Mouse (Mus musculus) bone marrow, adult 2 months (tissue): ENCODE data around the gene Grb10. TPM values are rescaled to one million over a fixed set of nuclear protein-coding genes. Genes with fewer than 3 reads are reported as not detected.

Experiments
- H3K27ac ChIP-seq: fragments of 200-500 bp; 2 replicates; pipeline ENCODE4 v1.5.1; 2012; ENCODE audit warnings: low read depth, mild to moderate bottlenecking, control low read depth, inconsistent platforms, low read length; ENCODE audit not compliant: control insufficient read depth, poor library complexity, insufficient read depth
- H3K4me1 ChIP-seq: fragments of 200-500 bp; 2 replicates; pipeline ENCODE4 v1.6.1; 2011; ENCODE audit warnings: low read length; ENCODE audit not compliant: control insufficient read depth, insufficient read depth
- H3K4me3 ChIP-seq: fragments of 200-500 bp; replicated peaks from 2 replicates; pipeline ENCODE3; 2011; ENCODE audit warnings: mild to moderate bottlenecking, low read depth, low read length, control low read depth; ENCODE audit not compliant: control insufficient read depth
- CTCF ChIP-seq: fragments of 200-500 bp; IDR thresholded peaks from 2 replicates; pipeline ENCODE4 v1.5.1; 2011; ENCODE audit warnings: low read length, control low read depth; ENCODE audit not compliant: control insufficient read depth, insufficient read depth
- POLR2A ChIP-seq: fragments of 200-500 bp; IDR thresholded peaks from 2 replicates; pipeline ENCODE4 v1.6.1; 2011; ENCODE audit warnings: low read depth, mild to moderate bottlenecking, control low read depth, low read length, borderline replicate concordance; ENCODE audit not compliant: control insufficient read depth
- WGBS: fragments of 180-500 bp; shearing (Covaris S2); methylation state at CpG from one replicate; pipeline ENCODE4 v1.1.7; 2018; 5-methylcytosine and 5-hydroxymethylcytosine counted together
- polyA plus RNA-seq: library from polyadenylated mRNA; stranded (reverse); fragments of >200 nt; gene quantifications from 2 replicates; pipeline ENCODE4 v1.2.4, GENCODE M21; 2011; ENCODE audit warnings: low replicate concordance; ENCODE audit not compliant: missing spikeins, insufficient read depth, insufficient read length

Gene Grb10
- polyA plus RNA-seq, 1 experiment = 17.0 TPM

GRCm38 (mm10) chr11:12048135-12048534 lies 9.7 kb upstream of the Grb10 start:
- Histone ChIP-seq H3K27ac (no peak overlapping the region), H3K4me3 (no peak overlapping the region), H3K4me1 (no peaks in the 10 kb centered on the region)
- 68% methylated on average over 1 of the region's 1 CpGs for WGBS
- TF ChIP-seq CTCF = no peak
- TF ChIP-seq POLR2A = no peak

GRCm38 (mm10) chr11:12044245-12044644 lies 5.8 kb upstream of the Grb10 start:
- WGBS = 42% methylated on average over 3 of the region's 3 CpGs
- no peak overlapping the region for H3K4me3 ChIP-seq
- no peaks in the 10 kb centered on the region for H3K4me1 ChIP-seq
- TF ChIP-seq CTCF (no peak), POLR2A (no peak)
- no peak overlapping the region for H3K27ac ChIP-seq

- TF ChIP-seq POLR2A (no peak), CTCF (no peak)
- Histone ChIP-seq H3K27ac (no peak overlapping the region), H3K4me1 (no peaks in the 10 kb centered on the region), H3K4me3 (no peak overlapping the region)
- WGBS = 66% methylated on average over 4 of the region's 4 CpGs
Observed at GRCm38 (mm10) chr11:12041787-12042186, 3.3 kb upstream of the Grb10 start.

GRCm38 (mm10) chr11:12041379-12041778 lies 2.9 kb upstream of the Grb10 start:
- Histone ChIP-seq H3K27ac (no peak overlapping the region), H3K4me1 (no peaks in the 10 kb centered on the region), H3K4me3 (no peak overlapping the region)
- TF ChIP-seq POLR2A = no peak
- TF ChIP-seq CTCF = no peak
- WGBS = 69% methylated on average over 6 of the region's 6 CpGs

GRCm38 (mm10) chr11:12040391-12040790 lies 1.9 kb upstream of the Grb10 start:
- Histone ChIP-seq H3K27ac (no peak overlapping the region), H3K4me1 (no peaks in the 10 kb centered on the region), H3K4me3 (no peak overlapping the region)
- WGBS = 78% methylated on average over 4 of the region's 4 CpGs
- TF ChIP-seq CTCF (no peak), POLR2A (no peak)

- Histone ChIP-seq H3K4me3 (no peak overlapping the region), H3K27ac (no peak overlapping the region), H3K4me1 (no peaks in the 10 kb centered on the region)
- WGBS = 67% methylated on average over 6 of the region's 6 CpGs
- TF ChIP-seq CTCF (no peak), POLR2A (no peak)
Observed at GRCm38 (mm10) chr11:12039748-12040147, 1.3 kb upstream of the Grb10 start.

GRCm38 (mm10) chr11:12039098-12039497 lies 615 bp upstream of the Grb10 start:
- Histone ChIP-seq H3K4me1 (no peaks in the 10 kb centered on the region), H3K4me3 (no peak overlapping the region), H3K27ac (no peak overlapping the region)
- 42% methylated on average over 3 of the region's 3 CpGs for WGBS
- TF ChIP-seq POLR2A (no peak), CTCF (no peak)

GRCm38 (mm10) chr11:12037689-12038469 lies 604 bp downstream of the Grb10 start:
- no peaks in the 10 kb centered on the region for H3K4me1 ChIP-seq
- WGBS = 7% methylated on average over 48 of the region's 48 CpGs
- H3K4me3 ChIP-seq = no peak overlapping the region
- TF ChIP-seq CTCF = no peak
- no peak for TF ChIP-seq POLR2A
- H3K27ac ChIP-seq = no peak overlapping the region

GRCm38 (mm10) chr11:12037075-12037686 lies 1.3 kb downstream of the Grb10 start:
- Histone ChIP-seq H3K4me3 (peak overlapping the region; percentile 44), H3K27ac (no peak overlapping the region; the same call in 1 of the 2 replicates), H3K4me1 (no peaks in the 10 kb centered on the region)
- TF ChIP-seq CTCF = no peak
- no peak for TF ChIP-seq POLR2A
- 3% methylated on average over 81 of the region's 93 CpGs for WGBS
